Mouse (Mus musculus): Measurements from ENCODE around the gene Rtca. TPM values are rescaled to one million over a fixed set of nuclear protein-coding genes. Genes with fewer than 3 reads are reported as not detected.

The Rtca gene
- total RNA-seq, 1 experiment from 2014 or later: 32.6 TPM

GRCm38 (mm10) chr3:116482724-116483123, 25.3 kb downstream of the Rtca start:
- ATAC-seq (replicated peaks in 1 of 2; ENCODE audit: insufficient read depth in 1 of 2, low FRiP score in 2 of 2, low TSS enrichment in 1 of 2, low read depth in 1 of 2, poor library complexity in 2 of 2, severe bottlenecking in 2 of 2): peak; percentile 89 to 92

GRCm38 (mm10) chr3:116480937-116481336, 27.1 kb downstream of the Rtca start:
- no peak for ATAC-seq (replicated peaks in 1 of 2; ENCODE audit: insufficient read depth in 1 of 2, low FRiP score in 2 of 2, low TSS enrichment in 1 of 2, low read depth in 1 of 2, poor library complexity in 2 of 2, severe bottlenecking in 2 of 2)

DNA sequence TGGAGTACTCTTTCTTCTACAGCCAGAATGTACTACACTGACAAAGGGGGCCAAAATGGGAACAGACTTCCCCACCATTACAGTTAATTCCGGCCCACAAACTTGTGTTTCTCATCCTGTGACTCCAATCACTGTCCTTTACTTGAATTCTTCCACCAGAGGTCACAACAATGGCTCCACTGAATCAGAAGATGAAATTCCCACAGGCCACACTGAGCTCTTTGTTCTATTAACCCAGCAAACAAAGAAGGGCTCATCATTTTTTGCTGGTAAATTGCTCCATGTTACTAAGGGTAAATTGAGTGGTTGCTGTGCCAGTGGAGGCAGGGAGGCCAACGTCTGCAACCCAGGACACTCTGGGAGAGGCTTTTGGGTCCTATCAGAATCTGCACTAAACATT, 27.9 kb downstream of the Rtca start:
- ATAC-seq (replicated peaks in 1 of 2; ENCODE audit: insufficient read depth in 1 of 2, low FRiP score in 2 of 2, low TSS enrichment in 1 of 2, low read depth in 1 of 2, poor library complexity in 2 of 2, severe bottlenecking in 2 of 2): no peak

DNA sequence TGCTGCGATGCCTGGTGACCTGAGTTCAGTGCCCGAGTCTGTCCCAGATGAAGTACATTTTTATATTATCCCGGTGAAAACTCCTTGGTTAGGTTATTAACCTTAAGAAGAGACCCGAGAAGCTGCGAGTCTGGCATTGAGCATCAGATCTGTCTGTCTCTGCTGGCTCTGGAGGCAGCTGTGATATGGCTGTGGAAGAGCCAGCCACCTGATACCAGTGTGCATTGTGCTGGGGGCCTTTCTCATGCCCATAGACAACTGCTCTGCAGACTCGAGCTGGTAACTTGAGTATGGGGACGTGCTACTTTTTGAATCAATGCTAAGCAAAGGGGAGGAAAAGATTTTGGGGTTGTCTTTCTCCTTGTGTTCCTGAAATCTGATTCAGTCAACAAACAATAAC, 30.7 kb downstream of the Rtca start:
- no peak for ATAC-seq (replicated peaks in 1 of 2; ENCODE audit: insufficient read depth in 1 of 2, low FRiP score in 2 of 2, low TSS enrichment in 1 of 2, low read depth in 1 of 2, poor library complexity in 2 of 2, severe bottlenecking in 2 of 2)

DNA sequence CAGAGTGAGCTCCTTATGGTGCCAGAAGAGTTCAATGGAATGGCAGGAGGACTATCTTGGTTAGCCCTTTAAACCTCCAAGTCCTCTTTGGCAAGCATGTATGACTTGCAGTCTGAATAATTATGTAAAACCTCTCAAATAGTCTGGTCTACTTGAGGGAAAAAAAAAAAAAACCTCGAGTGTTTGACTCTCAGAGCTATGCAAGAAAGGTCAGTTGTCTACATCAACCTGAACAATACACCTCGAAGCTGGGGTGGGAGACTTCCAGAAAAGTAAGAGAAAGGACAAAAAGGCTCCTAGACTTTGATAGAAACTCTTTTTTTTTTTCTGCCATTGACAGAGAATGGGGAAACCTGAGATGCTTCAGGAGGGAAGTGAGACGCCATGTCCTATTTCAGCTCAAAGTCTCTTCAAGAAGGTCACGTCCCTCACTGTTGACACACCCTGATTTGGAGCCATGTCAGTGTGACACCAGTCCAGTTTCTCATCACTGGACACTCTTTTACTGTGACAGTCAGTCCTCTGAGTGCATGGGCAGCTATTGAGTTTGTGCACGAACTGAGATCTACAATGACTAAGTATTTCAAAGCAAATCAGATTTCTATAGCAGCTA, 31.2 kb downstream of the Rtca start:
- no peak for ATAC-seq (replicated peaks in 1 of 2; ENCODE audit: insufficient read depth in 1 of 2, low FRiP score in 2 of 2, low TSS enrichment in 1 of 2, low read depth in 1 of 2, poor library complexity in 2 of 2, severe bottlenecking in 2 of 2)

DNA sequence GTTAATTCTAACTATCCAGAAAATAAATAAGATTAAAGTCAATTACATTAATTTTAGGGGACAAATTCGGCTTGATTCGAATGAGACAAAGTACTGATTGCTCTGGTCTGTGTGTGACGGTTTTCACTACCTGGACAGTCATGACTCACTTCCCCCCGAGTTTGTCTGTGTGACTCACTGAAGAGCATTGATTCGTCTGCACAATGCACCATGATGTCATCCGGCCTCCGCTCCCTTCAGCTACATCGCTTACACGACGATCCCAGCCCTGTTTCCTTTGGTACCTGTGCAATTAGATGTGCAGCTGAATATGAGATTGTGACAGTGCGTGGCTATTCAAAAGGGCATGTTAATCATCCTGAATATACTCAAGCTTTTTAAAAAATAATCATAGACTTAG, 33.4 kb downstream of the Rtca start:
- no peak for ATAC-seq (replicated peaks in 1 of 2; ENCODE audit: insufficient read depth in 1 of 2, low FRiP score in 2 of 2, low TSS enrichment in 1 of 2, low read depth in 1 of 2, poor library complexity in 2 of 2, severe bottlenecking in 2 of 2)

- ATAC-seq (replicated peaks in 1 of 2; ENCODE audit: insufficient read depth in 1 of 2, low FRiP score in 2 of 2, low TSS enrichment in 1 of 2, low read depth in 1 of 2, poor library complexity in 2 of 2, severe bottlenecking in 2 of 2): peak; percentile 59 to 74
Measured at GRCm38 (mm10) chr3:116465709-116466108, 42.3 kb downstream of the Rtca start.

DNA sequence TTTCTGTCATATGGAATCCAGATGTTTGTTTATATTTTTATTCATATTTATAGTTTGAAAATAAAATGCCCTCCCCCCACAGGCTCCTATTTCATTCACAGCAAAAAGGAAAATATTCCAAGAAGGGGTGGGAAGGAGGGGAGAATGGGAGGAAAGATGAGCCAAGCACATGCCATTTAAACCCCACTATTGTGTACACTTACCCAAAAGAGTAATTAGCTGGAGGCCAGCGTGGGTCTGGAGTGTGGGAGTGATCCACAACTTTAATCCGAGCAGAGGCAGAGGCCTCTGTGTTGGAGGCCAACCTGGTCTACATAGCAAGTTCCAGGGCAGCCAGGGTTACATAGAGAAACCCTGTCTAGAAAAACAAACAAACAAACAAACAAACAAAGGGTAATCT, 43.7 kb downstream of the Rtca start:
- ATAC-seq (replicated peaks in 1 of 2; ENCODE audit: insufficient read depth in 1 of 2, low FRiP score in 2 of 2, low TSS enrichment in 1 of 2, low read depth in 1 of 2, poor library complexity in 2 of 2, severe bottlenecking in 2 of 2): no peak

DNA sequence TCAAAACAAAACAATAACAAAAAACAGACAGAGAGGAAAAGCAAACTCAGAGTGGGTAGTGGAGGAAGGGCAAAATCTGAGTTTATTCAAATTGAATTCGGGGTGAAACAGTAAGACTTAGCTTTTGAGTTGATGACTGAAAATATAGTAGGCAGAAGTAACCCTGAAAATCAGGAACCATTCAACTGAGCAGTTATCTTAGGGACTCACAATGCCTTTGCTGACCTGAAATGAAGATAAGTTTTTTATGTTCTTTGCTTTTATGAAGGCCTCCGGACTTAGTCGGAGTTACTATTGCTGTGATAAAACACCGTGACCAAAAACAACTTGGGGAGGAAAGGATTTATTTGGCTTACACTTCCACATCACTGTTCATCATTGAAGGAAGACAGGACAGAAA, 47.0 kb downstream of the Rtca start:
- ATAC-seq (replicated peaks in 1 of 2; ENCODE audit: insufficient read depth in 1 of 2, low FRiP score in 2 of 2, low TSS enrichment in 1 of 2, low read depth in 1 of 2, poor library complexity in 2 of 2, severe bottlenecking in 2 of 2): no peak

- ATAC-seq (replicated peaks in 1 of 2; ENCODE audit: insufficient read depth in 1 of 2, low FRiP score in 2 of 2, low TSS enrichment in 1 of 2, low read depth in 1 of 2, poor library complexity in 2 of 2, severe bottlenecking in 2 of 2): no peak
Measured at GRCm38 (mm10) chr3:116454529-116454928, 53.5 kb downstream of the Rtca start.

GRCm38 (mm10) chr3:116450741-116451140, 57.3 kb downstream of the Rtca start:
- peak; percentile 84 to 97 for ATAC-seq (replicated peaks in 1 of 2; ENCODE audit: insufficient read depth in 1 of 2, low FRiP score in 2 of 2, low TSS enrichment in 1 of 2, low read depth in 1 of 2, poor library complexity in 2 of 2, severe bottlenecking in 2 of 2)

DNA sequence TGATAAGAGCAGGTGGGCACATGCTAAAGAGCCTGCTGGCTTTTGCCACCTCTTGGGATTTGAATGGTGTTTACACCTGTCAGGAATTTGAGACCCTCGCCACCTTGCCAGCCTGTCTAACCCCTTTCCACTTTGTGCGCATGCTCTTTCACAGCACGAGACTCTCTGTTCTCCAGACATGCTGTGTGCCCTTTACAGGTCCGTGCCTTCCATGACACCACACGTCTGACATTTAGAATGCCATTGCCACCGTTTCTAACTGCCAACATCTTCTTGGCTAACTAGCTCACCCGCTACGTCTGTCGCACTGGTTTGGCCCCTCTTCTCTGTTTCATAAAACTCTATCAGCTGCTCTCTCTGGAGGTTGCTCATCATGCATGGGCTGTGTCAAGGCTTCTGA, 63.7 kb downstream of the Rtca start:
- no peak for ATAC-seq (replicated peaks in 1 of 2; ENCODE audit: insufficient read depth in 1 of 2, low FRiP score in 2 of 2, low TSS enrichment in 1 of 2, low read depth in 1 of 2, poor library complexity in 2 of 2, severe bottlenecking in 2 of 2)

DNA sequence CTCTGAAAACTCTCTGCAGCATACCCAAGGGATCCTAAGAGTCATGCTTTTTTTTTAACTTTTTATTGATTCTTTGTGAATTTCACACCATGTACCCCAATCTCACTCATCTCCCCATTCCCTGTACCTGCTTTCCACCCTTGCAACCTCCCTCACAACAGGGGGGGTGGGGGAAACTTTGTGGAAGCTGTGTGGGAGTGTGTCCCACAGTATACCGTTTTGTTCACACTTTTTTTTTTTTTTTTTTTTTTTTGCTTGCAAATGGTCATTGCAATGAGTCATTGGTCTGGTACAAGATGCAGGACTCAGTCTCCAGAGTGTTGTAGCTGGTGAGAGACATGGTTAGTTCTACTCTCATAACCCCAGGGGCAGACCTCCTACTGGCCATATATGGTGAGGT, 65.2 kb downstream of the Rtca start:
- no peak for ATAC-seq (replicated peaks in 1 of 2; ENCODE audit: insufficient read depth in 1 of 2, low FRiP score in 2 of 2, low TSS enrichment in 1 of 2, low read depth in 1 of 2, poor library complexity in 2 of 2, severe bottlenecking in 2 of 2)

DNA sequence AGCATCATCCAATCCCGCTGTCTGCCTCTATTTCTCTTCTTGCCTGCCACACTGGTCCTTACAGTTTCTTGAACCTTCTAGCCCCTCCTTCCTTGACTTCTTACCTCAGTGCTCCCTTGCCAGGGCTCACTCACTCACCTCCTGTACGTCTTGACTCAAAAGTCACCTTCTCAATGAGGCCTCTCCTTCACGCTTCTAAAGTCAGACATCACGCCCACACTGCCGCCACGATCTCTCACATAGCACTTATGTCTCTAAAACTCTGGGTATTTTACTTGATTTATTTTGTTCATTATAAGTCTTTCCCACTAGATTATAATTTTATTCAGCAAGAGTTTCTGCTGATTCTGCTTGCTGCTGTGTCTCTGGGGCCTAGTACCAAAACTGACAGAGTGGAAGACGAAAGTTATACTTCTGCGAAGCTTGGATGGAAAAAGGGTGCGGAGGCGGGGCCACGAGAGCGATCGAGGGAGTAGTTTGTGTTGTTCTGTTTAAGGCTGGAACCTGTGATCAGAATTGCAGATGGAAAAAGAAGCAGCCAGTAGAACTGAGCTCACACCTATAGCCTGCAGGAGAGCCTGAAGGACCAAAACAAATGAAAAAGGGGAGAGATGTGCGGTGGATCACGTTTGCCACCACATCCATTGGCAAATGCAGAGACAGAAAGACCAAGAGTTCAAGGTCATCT, 66.3 kb downstream of the Rtca start:
- no peak for ATAC-seq (replicated peaks in 1 of 2; ENCODE audit: insufficient read depth in 1 of 2, low FRiP score in 2 of 2, low TSS enrichment in 1 of 2, low read depth in 1 of 2, poor library complexity in 2 of 2, severe bottlenecking in 2 of 2)

DNA sequence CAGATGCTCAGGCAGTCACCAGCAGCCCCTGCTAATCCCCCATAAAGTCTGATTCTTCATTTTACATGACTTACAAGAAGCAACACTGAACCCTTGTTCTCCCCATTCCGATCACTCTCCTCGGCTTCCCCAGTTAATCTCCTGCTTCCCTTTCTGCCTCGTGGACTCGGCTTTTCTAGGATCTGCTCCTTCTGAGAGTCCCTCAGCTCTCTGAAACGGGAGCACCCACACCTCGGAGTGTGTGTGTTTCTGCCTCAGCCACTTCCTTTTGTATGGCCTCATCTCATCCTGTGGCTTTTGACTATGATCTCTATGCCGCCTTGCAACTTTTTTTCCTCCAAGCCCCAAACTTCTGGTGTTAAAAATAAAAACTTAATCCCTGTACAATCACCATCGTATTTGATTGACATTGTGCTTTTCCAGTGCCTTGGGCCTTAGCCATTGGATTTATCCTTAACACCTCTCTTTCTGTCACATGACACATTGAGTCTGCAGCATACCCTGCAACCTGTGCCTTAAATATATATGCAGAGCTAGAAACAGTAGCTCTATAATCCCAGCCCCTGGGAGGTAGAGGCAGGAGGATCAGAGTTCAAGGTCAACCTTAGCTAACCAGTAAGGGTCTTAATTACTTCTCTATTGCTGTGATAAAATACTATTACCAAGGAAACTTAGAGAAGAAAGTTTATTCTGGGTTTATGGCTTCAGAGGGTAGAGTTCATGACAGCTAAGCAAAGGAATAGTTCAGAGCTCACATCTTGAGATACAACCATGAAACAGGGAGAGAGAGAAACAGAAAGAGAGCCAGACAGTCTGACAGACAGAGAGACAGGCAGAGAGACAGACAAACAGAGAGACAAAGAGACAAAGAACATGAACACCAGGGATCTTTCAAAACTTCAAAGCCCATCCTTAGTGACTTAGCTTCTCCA, 67.7 kb downstream of the Rtca start:
- peak; percentile 54 to 61 for ATAC-seq (replicated peaks in 1 of 2; ENCODE audit: insufficient read depth in 1 of 2, low FRiP score in 2 of 2, low TSS enrichment in 1 of 2, low read depth in 1 of 2, poor library complexity in 2 of 2, severe bottlenecking in 2 of 2)

Measured in hematopoietic stem cell, adult 5-6 weeks (primary cell).